Mouse (Mus musculus) limb, embryonic 14.5 days (tissue): Measurements from ENCODE around the gene Phf23. TPM values are rescaled to one million over a fixed set of nuclear protein-coding genes. Genes with fewer than 3 reads are reported as not detected.

Experiments
- ATAC-seq: fragments of 200-750 bp; cut with Nextera tagmentation; 2 replicates; pipeline ENCODE4 v1.8.0; 2017; ENCODE audit warnings: low read depth, moderate number of reproducible peaks, moderate TSS enrichment; ENCODE audit not compliant: low FRiP score
- DNase-seq: peaks from one replicate; pipeline ENCODE4 v3.0.0-alpha.2; 2015; ENCODE audit warnings: low spot score
- H3K27ac ChIP-seq: fragments of 300-500 bp; sonication (generic); replicated peaks from 2 replicates; pipeline ENCODE4 v1.5.1; 2014; ENCODE audit warnings: low read depth, mild to moderate bottlenecking, low read length, moderate library complexity, mixed read lengths
- H3K27me3 ChIP-seq: fragments of 300-500 bp; sonication (generic); 2 replicates; pipeline ENCODE4 v1.6.1; 2014; ENCODE audit warnings: low read length, mixed read lengths; ENCODE audit not compliant: control insufficient read depth, insufficient read depth
- H3K36me3 ChIP-seq: fragments of 300-500 bp; sonication (generic); 2 replicates; pipeline ENCODE4 v1.6.1; 2014; ENCODE audit warnings: mild to moderate bottlenecking, low read length, moderate library complexity, mixed read lengths; ENCODE audit not compliant: control insufficient read depth, insufficient read depth
- H3K4me1 ChIP-seq: fragments of 300-500 bp; sonication (generic); 2 replicates; pipeline ENCODE4 v1.6.1; 2014; ENCODE audit warnings: antibody characterized with exemption, low read length, mixed read lengths; ENCODE audit not compliant: control insufficient read depth, insufficient read depth
- H3K4me2 ChIP-seq: fragments of 300-500 bp; sonication (generic); replicated peaks from 2 replicates; pipeline ENCODE4 v1.6.1; 2014; ENCODE audit warnings: low read depth, mild to moderate bottlenecking, low read length, moderate library complexity; ENCODE audit not compliant: severe bottlenecking
- H3K4me3 ChIP-seq: fragments of 300-500 bp; sonication (generic); replicated peaks from 2 replicates; pipeline ENCODE4 v1.5.1; 2014; ENCODE audit warnings: low read length
- H3K9ac ChIP-seq: fragments of 300-500 bp; sonication (generic); 2 replicates; pipeline ENCODE4 v1.6.1; 2014; ENCODE audit warnings: mild to moderate bottlenecking, low read depth, low read length, moderate library complexity; ENCODE audit not compliant: severe bottlenecking
- H3K9me3 ChIP-seq: fragments of 300-500 bp; sonication (generic); 2 replicates; pipeline ENCODE4 v1.6.1; 2016; ENCODE audit warnings: low read length; ENCODE audit not compliant: control insufficient read depth
- POLR2A ChIP-seq: fragments of 200-500 bp; IDR thresholded peaks from 2 replicates; pipeline ENCODE4 v1.8.0; 2012; ENCODE audit warnings: inconsistent platforms, mild to moderate bottlenecking, moderate library complexity, borderline replicate concordance; ENCODE audit not compliant: insufficient read depth, insufficient read length; ENCODE audit errors: extremely low read depth
- WGBS: fragments of 180-500 bp; shearing (Covaris S2); extraction: QIAGEN DNeasy Blood & Tissue Kit; methylation state at CpG from one replicate; pipeline ENCODE4 v1.1.7; 2014; 5-methylcytosine and 5-hydroxymethylcytosine counted together
- polyA plus RNA-seq, 2 experiments: library from polyadenylated mRNA; depleted of rRNA in 1 of 2; stranded (reverse) in 1 of 2; unstranded in 1 of 2; fragments of >200 nt; fragmentation: Nextera tagmentation in 1 of 2; extraction: Ambion mirVana in 1 of 2; gene quantifications; 2 replicates each; pipeline versions ENCODE4 v1.2.1 to v1.2.3; 2012 to 2014

Gene Phf23
- polyA plus RNA-seq, 2 experiments: 51.7 to 69.2 TPM

DNA sequence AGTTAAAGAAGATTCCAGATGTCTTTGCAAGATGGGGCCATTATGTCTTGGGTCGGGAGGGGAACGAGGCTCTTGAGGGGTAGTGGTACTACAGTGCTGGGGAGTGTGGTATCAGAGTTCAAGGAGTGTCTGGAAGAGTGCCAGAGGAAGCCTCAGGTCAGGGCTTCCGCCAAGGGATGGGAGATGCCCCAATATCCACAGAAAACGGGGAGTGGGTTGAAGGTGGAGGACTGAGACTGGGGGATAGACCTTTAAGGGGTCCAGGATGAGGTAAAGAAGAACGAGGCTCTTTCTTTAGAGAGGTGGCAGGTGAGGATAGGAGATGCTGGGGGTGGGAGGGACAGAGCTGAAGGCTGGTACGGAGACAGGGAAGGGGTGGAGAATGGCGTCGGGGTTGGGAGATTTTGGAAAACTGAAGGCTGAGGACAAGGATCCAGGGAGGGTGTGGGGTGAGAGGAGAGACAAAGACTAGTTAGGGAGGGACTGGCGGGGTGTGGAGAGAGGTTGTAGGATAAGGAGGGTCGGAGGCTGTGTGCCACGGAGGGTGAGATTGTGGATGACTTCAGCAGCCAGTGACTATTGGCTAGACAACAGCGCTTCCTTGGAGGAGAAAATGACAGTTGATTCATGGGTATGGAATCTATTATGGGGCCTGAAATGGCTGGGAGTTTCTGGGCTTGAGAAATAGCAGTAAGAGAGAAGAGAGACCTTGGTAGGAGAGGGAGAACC, 33.0 kb downstream of the Phf23 start:
- H3K4me3 ChIP-seq: peak overlapping the region; percentile 23
- 25% methylated on average over 12 of the region's 12 CpGs for WGBS
- H3K9ac ChIP-seq: peak overlapping the region; percentile 38; the same call in 1 of the 2 replicates
- H3K27ac ChIP-seq: peak overlapping the region; percentile 83
- ATAC-seq (no peak), DNase-seq (no peak)
- no peaks in the 10 kb centered on the region for H3K27me3 ChIP-seq
- peaks cover 52% of the 10 kb centered on the region for H3K4me1 ChIP-seq
- no peaks in the 10 kb centered on the region for H3K9me3 ChIP-seq
- peaks cover 34% of the 10 kb centered on the region for H3K36me3 ChIP-seq
- no peak for TF ChIP-seq POLR2A
- peak overlapping the region; percentile 50 for H3K4me2 ChIP-seq

DNA sequence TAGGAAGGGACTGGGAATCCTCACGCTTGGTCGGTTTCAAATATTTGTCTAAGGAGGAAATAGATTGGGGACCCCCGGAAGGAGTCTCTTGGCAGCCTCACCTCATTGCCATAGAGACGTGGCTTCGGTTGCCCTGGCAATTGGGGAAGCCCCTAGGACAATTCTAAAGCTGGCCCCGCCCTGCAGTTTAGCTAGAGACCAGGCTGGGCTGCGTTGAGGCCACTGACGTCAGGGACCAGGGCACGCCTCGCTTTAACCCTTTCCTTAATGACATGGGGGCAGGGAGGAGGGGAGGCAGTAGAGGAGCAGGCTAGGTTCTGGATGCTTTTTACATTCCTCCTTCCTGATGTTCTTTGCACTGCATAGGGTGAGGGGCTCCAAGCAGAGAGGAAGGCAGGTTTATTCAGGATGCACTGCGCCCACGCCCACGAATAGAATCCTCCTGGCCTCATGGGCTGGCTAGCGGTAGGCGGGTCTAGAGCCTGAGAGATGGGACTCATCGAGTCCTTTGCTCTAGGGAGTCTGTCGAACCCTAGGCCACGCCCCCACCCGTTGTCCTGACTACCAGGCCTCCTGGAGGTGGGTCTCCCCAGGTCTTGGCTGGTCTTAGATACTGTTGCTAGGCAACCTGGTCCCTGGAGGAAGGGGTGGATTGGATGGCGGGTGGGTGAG, 33.7 kb downstream of the Phf23 start:
- WGBS: 1% methylated on average over 20 of the region's 20 CpGs
- H3K9ac ChIP-seq: peak overlapping the region; percentile 38; the same call in 1 of the 2 replicates

DNA sequence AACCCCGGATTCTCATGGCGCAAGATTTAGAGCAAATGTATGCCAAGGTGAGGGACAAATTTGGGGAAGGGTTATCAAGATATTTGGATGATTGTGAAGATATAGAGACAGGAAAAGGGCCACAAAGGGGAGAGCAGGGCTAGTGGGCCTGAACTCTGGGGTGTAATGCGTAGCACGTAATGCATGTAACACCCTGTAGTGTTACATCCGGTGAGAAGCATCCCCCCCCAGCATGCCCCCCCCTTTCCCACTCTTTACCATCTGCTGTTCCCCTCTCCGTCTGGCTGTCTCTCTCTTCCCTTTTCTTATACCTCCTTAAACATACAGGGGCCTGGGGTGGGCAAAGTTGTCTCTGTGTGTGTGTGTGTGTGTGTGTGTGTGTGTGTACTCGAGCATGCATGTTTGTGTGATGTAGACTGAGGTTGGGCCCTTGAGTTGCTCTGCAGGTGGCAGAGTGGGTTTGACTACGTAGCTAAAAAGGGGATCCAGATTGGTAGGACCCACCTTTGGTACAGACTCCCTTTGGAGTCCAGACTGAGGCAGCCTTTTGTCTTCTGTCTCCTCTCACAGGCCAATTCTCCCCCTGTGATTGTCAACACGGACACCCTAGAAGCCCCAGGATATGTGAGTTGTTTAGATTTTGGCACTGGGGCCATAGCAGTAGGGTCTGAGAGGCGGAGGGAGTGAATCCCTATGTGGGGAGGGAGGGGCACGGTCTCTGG, 34.4 kb downstream of the Phf23 start:
- H3K4me1 ChIP-seq: peaks cover 46% of the 10 kb centered on the region

More for the DNA sequence above, 33.7 kb downstream of the Phf23 start:
- peak overlapping the region; percentile 23 for H3K4me3 ChIP-seq
- no peak for TF ChIP-seq POLR2A
- H3K27ac ChIP-seq: peak overlapping the region; percentile 83
- peak overlapping the region; percentile 50 for H3K4me2 ChIP-seq
- H3K4me1 ChIP-seq: peaks cover 46% of the 10 kb centered on the region
- peak; percentile 96 for DNase-seq
- no peaks in the 10 kb centered on the region for H3K27me3 ChIP-seq
- no peaks in the 10 kb centered on the region for H3K9me3 ChIP-seq
- peaks cover 39% of the 10 kb centered on the region for H3K36me3 ChIP-seq
- ATAC-seq: peak; percentile 83

DNA sequence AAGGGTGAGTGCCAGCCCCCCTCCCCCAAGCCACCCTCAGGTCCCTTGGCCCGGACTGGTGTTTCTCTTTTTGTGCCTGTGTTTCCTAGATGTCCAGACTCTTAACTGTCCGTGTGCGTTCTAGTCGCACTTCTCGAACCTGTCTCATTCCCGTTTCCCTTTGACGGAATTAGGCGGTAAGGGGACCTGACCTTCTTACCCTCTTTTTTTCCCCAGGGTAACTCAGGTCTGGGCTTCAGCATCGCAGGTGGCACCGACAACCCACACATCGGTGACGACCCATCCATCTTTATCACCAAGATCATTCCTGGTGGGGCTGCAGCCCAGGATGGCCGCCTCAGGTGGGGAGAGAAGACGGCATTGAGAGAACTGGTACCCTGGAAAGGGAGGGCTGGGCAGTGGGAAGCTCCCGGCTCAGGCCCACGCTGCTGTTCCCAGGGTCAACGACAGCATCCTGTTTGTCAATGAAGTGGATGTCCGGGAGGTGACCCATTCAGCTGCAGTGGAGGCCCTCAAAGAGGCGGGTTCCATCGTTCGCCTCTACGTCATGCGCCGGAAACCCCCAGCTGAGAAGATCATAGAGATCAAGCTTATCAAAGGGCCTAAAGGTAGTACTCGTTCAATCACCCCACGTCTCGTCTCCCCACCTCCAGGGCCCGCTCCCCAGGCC, 35.2 kb downstream of the Phf23 start:
- DNase-seq: no peak
- H3K27ac ChIP-seq: no peak overlapping the region
- peaks cover 44% of the 10 kb centered on the region for H3K4me1 ChIP-seq
- WGBS: 96% methylated on average over 28 of the region's 28 CpGs
- ATAC-seq: no peak
- no peak overlapping the region for H3K4me3 ChIP-seq
- H3K27me3 ChIP-seq: no peaks in the 10 kb centered on the region
- H3K9me3 ChIP-seq: no peaks in the 10 kb centered on the region
- no peak for TF ChIP-seq POLR2A
- H3K4me2 ChIP-seq: no peak overlapping the region
- no peak overlapping the region for H3K9ac ChIP-seq
- H3K36me3 ChIP-seq: peaks cover 44% of the 10 kb centered on the region

More for the DNA sequence above, 34.4 kb downstream of the Phf23 start:
- Histone ChIP-seq H3K9ac (peak overlapping the region; percentile 36; the same call in 1 of the 2 replicates), H3K4me3 (peak overlapping the region; percentile 23), H3K4me2 (peak overlapping the region; percentile 50), H3K27me3 (no peaks in the 10 kb centered on the region), H3K9me3 (no peaks in the 10 kb centered on the region), H3K27ac (peak overlapping the region; percentile 83), H3K36me3 (peaks cover 41% of the 10 kb centered on the region)
- 43% methylated on average over 10 of the region's 11 CpGs for WGBS
- DNase-seq (no peak), ATAC-seq (no peak)
- TF ChIP-seq POLR2A: no peak

DNA sequence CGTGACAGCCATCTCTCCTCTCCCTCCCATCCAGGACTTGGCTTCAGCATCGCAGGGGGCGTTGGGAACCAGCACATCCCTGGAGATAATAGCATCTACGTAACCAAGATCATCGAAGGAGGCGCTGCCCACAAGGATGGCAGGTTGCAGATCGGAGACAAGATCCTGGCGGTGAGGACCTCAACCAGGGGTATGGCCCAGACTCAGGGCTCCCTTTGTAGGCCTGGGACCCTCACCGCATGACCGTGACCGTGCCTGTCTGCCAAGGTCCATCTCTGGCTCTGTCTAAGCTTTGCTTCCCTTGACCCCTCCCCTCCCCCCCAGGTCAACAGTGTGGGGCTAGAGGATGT, 35.7 kb downstream of the Phf23 start:
- no peak overlapping the region for H3K9ac ChIP-seq
- H3K4me3 ChIP-seq: no peak overlapping the region
- no peak for ATAC-seq
- H3K4me2 ChIP-seq: no peak overlapping the region
- H3K9me3 ChIP-seq: no peaks in the 10 kb centered on the region
- no peak for DNase-seq
- WGBS: 97% methylated on average over 11 of the region's 11 CpGs
- H3K36me3 ChIP-seq: peaks cover 49% of the 10 kb centered on the region
- H3K27me3 ChIP-seq: no peaks in the 10 kb centered on the region
- H3K4me1 ChIP-seq: peaks cover 39% of the 10 kb centered on the region
- TF ChIP-seq POLR2A: no peak
- H3K27ac ChIP-seq: no peak overlapping the region
